Comparison of ENCODE assay signal across 8 mouse cellular contexts in genomic region chr3:51095847-51096447, GRCm38 (mm10).
DNase-seq lines count a peak whose midpoint lies in the region; ATAC-seq lines count a peak whose summit lies in the region.

No protein-coding gene starts in this region.

- ATAC-seq in liver, embryonic 11.5 days (replicated peaks; ENCODE audit: low FRiP score), result no peak

- H3K4me1 ChIP-seq in liver, embryonic 11.5 days (replicated peaks; ENCODE audit: control insufficient read depth, insufficient read depth, low read length), result no peaks in the 10 kb centered on the region

- DNase-seq in cerebellum, postnatal 36 days, result peak; percentile 21 to 28
- DNase-seq in frontal cortex, postnatal 10 days (ENCODE audit: low spot score in 2 of 2), result peak; percentile 62 to 75
- peak; percentile 71 for DNase-seq in left cerebral cortex, adult 9 months (ENCODE audit: low spot score in 2 of 2)
- peak; percentile 68 for DNase-seq in right cerebral cortex, adult 18-20 months
- no peak for DNase-seq in kidney, postnatal 4 days
- no peak for DNase-seq in gastrocnemius, adult 8-10 months (ENCODE audit: low spot score in 2 of 2)
- DNase-seq in lung, adult 18-20 months, result no peak
- DNase-seq in liver, embryonic 11.5 days (ENCODE audit: low spot score), result no peak

- H3K27ac ChIP-seq in liver, embryonic 11.5 days (ENCODE audit: low read depth, low read length), result no peak overlapping the region

- WGBS in liver, embryonic 11.5 days, result 48% methylated on average over 14 of the region's 14 CpGs

- no peak overlapping the region for H3K4me2 ChIP-seq in liver, embryonic 11.5 days

- H3K4me3 ChIP-seq in liver, embryonic 11.5 days (ENCODE audit: low read depth, low read length), result no peak overlapping the region

- no peaks in the 10 kb centered on the region for H3K36me3 ChIP-seq in liver, embryonic 11.5 days (ENCODE audit: control insufficient read depth, insufficient read depth, low read length)

- H3K9ac ChIP-seq in liver, embryonic 11.5 days (ENCODE audit: low read depth, low read length), result no peak overlapping the region

- H3K9me3 ChIP-seq in liver, embryonic 11.5 days (ENCODE audit: control insufficient read depth, low read length), result no peaks in the 10 kb centered on the region

- no peaks in the 10 kb centered on the region for H3K27me3 ChIP-seq in liver, embryonic 11.5 days (replicated peaks; ENCODE audit: control insufficient read depth, insufficient read depth, low read length)

Comparison
In these comparisons a context has a peak if more than half of its experiments do, and no peak if none do; other contexts are left out.
1. DNase-seq: peak in cerebellum, postnatal 36 days (2 of 2), frontal cortex, postnatal 10 days (2 of 2), left cerebral cortex, adult 9 months (2 of 2) and right cerebral cortex, adult 18-20 months (single experiment); none in kidney, postnatal 4 days (0 of 2), gastrocnemius, adult 8-10 months (0 of 2), lung, adult 18-20 months (0 of 2) and liver, embryonic 11.5 days (single experiment).